Mouse (Mus musculus) midbrain, embryonic 13.5 days (tissue): ENCODE data around the gene Sct. TPM values are rescaled to one million over a fixed set of nuclear protein-coding genes. Genes with fewer than 3 reads are reported as not detected.
A peak's percentile ranks its signal among the peaks of the same experiment; 100 is the strongest.

Source experiments
- ATAC-seq: fragments of 200-750 bp; cut with Nextera tagmentation; 2 replicates; pipeline ENCODE4 v1.8.0; 2017; ENCODE audit warnings: mild to moderate bottlenecking, moderate TSS enrichment, moderate library complexity
- H3K27ac ChIP-seq: fragments of 300-500 bp; sonication (generic); 2 replicates; pipeline ENCODE4 v1.5.1; 2015; ENCODE audit warnings: inconsistent platforms, mild to moderate bottlenecking, moderate library complexity
- H3K27me3 ChIP-seq: fragments of 300-500 bp; sonication (generic); 2 replicates; pipeline ENCODE4 v1.6.1; 2015; ENCODE audit warnings: mild to moderate bottlenecking, inconsistent platforms
- H3K36me3 ChIP-seq: fragments of 300-500 bp; sonication (generic); 2 replicates; pipeline ENCODE4 v1.6.1; 2015; ENCODE audit warnings: mild to moderate bottlenecking, inconsistent platforms
- H3K4me1 ChIP-seq: fragments of 300-500 bp; sonication (generic); replicated peaks from 2 replicates; pipeline ENCODE4 v1.6.1; 2015; ENCODE audit warnings: inconsistent platforms
- H3K4me2 ChIP-seq: fragments of 300-500 bp; sonication (generic); replicated peaks from 2 replicates; pipeline ENCODE4 v1.6.1; 2015; ENCODE audit warnings: moderate library complexity, mild to moderate bottlenecking, inconsistent platforms
- H3K4me3 ChIP-seq: fragments of 300-500 bp; sonication (generic); replicated peaks from 2 replicates; pipeline ENCODE4 v1.5.1; 2015; ENCODE audit warnings: mild to moderate bottlenecking, inconsistent platforms
- H3K9ac ChIP-seq: fragments of 300-500 bp; sonication (generic); replicated peaks from 2 replicates; pipeline ENCODE4 v1.6.1; 2015; ENCODE audit warnings: mild to moderate bottlenecking, inconsistent platforms
- H3K9me3 ChIP-seq: fragments of 300-500 bp; sonication (generic); 2 replicates; pipeline ENCODE4 v1.6.1; 2016; ENCODE audit warnings: mild to moderate bottlenecking, inconsistent platforms
- WGBS: fragments of 180-500 bp; shearing (Covaris S2); methylation state at CpG from one replicate; pipeline ENCODE4 v1.1.7; 2015; 5-methylcytosine and 5-hydroxymethylcytosine counted together
- polyA plus RNA-seq: library from polyadenylated mRNA; unstranded; fragments of >200 nt; fragmentation: Nextera tagmentation; extraction: Ambion mirVana; gene quantifications from 2 replicates; pipeline ENCODE4 v1.2.1, GENCODE M21; 2015

The Sct gene
- polyA plus RNA-seq, 1 experiment from 2014 or later, result 1.0 TPM

GRCm38 (mm10) chr7:141277701-141278678 lies 943 bp downstream of the Sct start:
- Histone ChIP-seq H3K9ac (no peak overlapping the region), H3K4me1 (peaks cover 12% of the 10 kb centered on the region), H3K27ac (no peak overlapping the region), H3K4me2 (peak overlapping the region; percentile 88; the same call in 1 of the 2 replicates), H3K36me3 (no peaks in the 10 kb centered on the region), H3K9me3 (no peaks in the 10 kb centered on the region), H3K27me3 (peaks cover 19% of the 10 kb centered on the region; the same call in 1 of the 2 replicates), H3K4me3 (no peak overlapping the region; the same call in 1 of the 2 replicates)
- WGBS, result 83% methylated on average over 11 of the region's 11 CpGs
- ATAC-seq, result no peak

GRCm38 (mm10) chr7:141276546-141276945 lies 2.4 kb downstream of the Sct start, which contains the start of gene Cdhr5:
Gene Cdhr5, minus strand, starts transcription at chr7:141276786.
- peaks cover 19% of the 10 kb centered on the region; the same call in 1 of the 2 replicates for H3K27me3 ChIP-seq
- H3K9ac ChIP-seq, result no peak within 1 kb of the TSS
- H3K36me3 ChIP-seq, result no peaks in the 10 kb centered on the region
- 85% methylated on average over 11 of the region's 11 CpGs for WGBS
- no peak within 1 kb of the TSS for H3K27ac ChIP-seq
- H3K9me3 ChIP-seq, result no peaks in the 10 kb centered on the region
- no peak for ATAC-seq
- no peak within 1 kb of the TSS for H3K4me3 ChIP-seq
- H3K4me2 ChIP-seq, result no peak within 1 kb of the TSS
- H3K4me1 ChIP-seq, result peaks cover 12% of the 10 kb centered on the region

- Histone ChIP-seq H3K36me3 (no peaks in the 10 kb centered on the region), H3K4me3 (no peak overlapping the region), H3K4me1 (peaks cover 12% of the 10 kb centered on the region), H3K27ac (no peak overlapping the region), H3K9ac (no peak overlapping the region), H3K27me3 (peaks cover 16% of the 10 kb centered on the region; the same call in 1 of the 2 replicates), H3K9me3 (no peaks in the 10 kb centered on the region), H3K4me2 (no peak overlapping the region)
- no peak for ATAC-seq
- WGBS, result 88% methylated on average over 9 of the region's 9 CpGs
Measured at GRCm38 (mm10) chr7:141275356-141275755, 3.6 kb downstream of the Sct start.

- H3K9me3 ChIP-seq, result no peaks in the 10 kb centered on the region
- H3K27me3 ChIP-seq, result no peaks in the 10 kb centered on the region
- H3K9ac ChIP-seq, result no peak overlapping the region
- H3K4me1 ChIP-seq, result peaks cover 8% of the 10 kb centered on the region
- no peaks in the 10 kb centered on the region for H3K36me3 ChIP-seq
- 86% methylated on average over 3 of the region's 3 CpGs for WGBS
- H3K27ac ChIP-seq, result no peak overlapping the region
- no peak for ATAC-seq
- H3K4me3 ChIP-seq, result no peak overlapping the region
- H3K4me2 ChIP-seq, result no peak overlapping the region
Measured at GRCm38 (mm10) chr7:141270631-141271030, 8.3 kb downstream of the Sct start.

- Histone ChIP-seq H3K9ac (no peak overlapping the region), H3K9me3 (no peaks in the 10 kb centered on the region), H3K36me3 (peaks cover 5% of the 10 kb centered on the region), H3K4me2 (no peak overlapping the region), H3K27me3 (no peaks in the 10 kb centered on the region), H3K4me3 (no peak overlapping the region), H3K4me1 (peaks cover 14% of the 10 kb centered on the region), H3K27ac (no peak overlapping the region)
- WGBS, result 82% methylated on average over 14 of the region's 14 CpGs
- no peak for ATAC-seq
Measured at GRCm38 (mm10) chr7:141269273-141269545, 9.7 kb downstream of the Sct start.

- no peak overlapping the region for H3K4me3 ChIP-seq
- WGBS, result 80% methylated on average over 24 of the region's 24 CpGs
- peaks cover 11% of the 10 kb centered on the region for H3K36me3 ChIP-seq
- H3K9ac ChIP-seq, result no peak overlapping the region
- peaks cover 14% of the 10 kb centered on the region for H3K4me1 ChIP-seq
- no peaks in the 10 kb centered on the region for H3K9me3 ChIP-seq
- no peak for ATAC-seq
- H3K27ac ChIP-seq, result no peak overlapping the region
- H3K27me3 ChIP-seq, result no peaks in the 10 kb centered on the region
- no peak overlapping the region for H3K4me2 ChIP-seq
Measured at GRCm38 (mm10) chr7:141268466-141269272, 10.3 kb downstream of the Sct start.

GRCm38 (mm10) chr7:141265739-141266561 lies 13.0 kb downstream of the Sct start, which contains the start of gene Irf7:
Gene Irf7, minus strand, starts transcription at chr7:141266481.
- 0 out of 2 replicates have a peak within 1 kb of the TSS, but pooled peaks have one; percentile 15 for H3K9ac ChIP-seq
- H3K27ac ChIP-seq, result no peak within 1 kb of the TSS; the same call in 1 of the 2 replicates
- H3K4me2 ChIP-seq, result peak within 1 kb of the TSS; percentile 49
- H3K36me3 ChIP-seq, result peaks cover 38% of the 10 kb centered on the region
- H3K27me3 ChIP-seq, result no peaks in the 10 kb centered on the region
- H3K4me1 ChIP-seq, result peaks cover 14% of the 10 kb centered on the region
- H3K9me3 ChIP-seq, result no peaks in the 10 kb centered on the region
- peak; percentile 44 for ATAC-seq
- 17% methylated on average over 25 of the region's 25 CpGs for WGBS
- peak within 1 kb of the TSS; percentile 16 for H3K4me3 ChIP-seq

GRCm38 (mm10) chr7:141265411-141265738 lies 13.6 kb downstream of the Sct start:
- peaks cover 44% of the 10 kb centered on the region for H3K36me3 ChIP-seq
- ATAC-seq, result peak; percentile 18; the same call in 1 of the 2 replicates
- H3K9me3 ChIP-seq, result no peaks in the 10 kb centered on the region
- WGBS, result 33% methylated on average over 11 of the region's 11 CpGs
- H3K9ac ChIP-seq, result 0 out of 2 replicates have a peak overlapping the region, but pooled peaks have one; percentile 7
- no peak overlapping the region for H3K4me2 ChIP-seq
- no peak overlapping the region; the same call in 1 of the 2 replicates for H3K27ac ChIP-seq
- H3K4me3 ChIP-seq, result no peak overlapping the region
- peaks cover 14% of the 10 kb centered on the region for H3K4me1 ChIP-seq
- no peaks in the 10 kb centered on the region for H3K27me3 ChIP-seq

GRCm38 (mm10) chr7:141264761-141265410 lies 14.0 kb downstream of the Sct start:
- Histone ChIP-seq H3K4me2 (no peak overlapping the region), H3K27me3 (no peaks in the 10 kb centered on the region), H3K27ac (no peak overlapping the region; the same call in 1 of the 2 replicates), H3K4me3 (no peak overlapping the region), H3K36me3 (peaks cover 49% of the 10 kb centered on the region), H3K4me1 (peaks cover 14% of the 10 kb centered on the region), H3K9ac (0 out of 2 replicates have a peak overlapping the region, but pooled peaks have one; percentile 7), H3K9me3 (no peaks in the 10 kb centered on the region)
- WGBS, result 33% methylated on average over 12 of the region's 12 CpGs
- ATAC-seq, result peak; percentile 34; the same call in 1 of the 2 replicates

- H3K4me3 ChIP-seq, result no peak overlapping the region
- H3K27me3 ChIP-seq, result no peaks in the 10 kb centered on the region
- WGBS, result 81% methylated on average over 11 of the region's 11 CpGs
- peaks cover 56% of the 10 kb centered on the region for H3K36me3 ChIP-seq
- H3K4me2 ChIP-seq, result no peak overlapping the region
- no peaks in the 10 kb centered on the region for H3K9me3 ChIP-seq
- peaks cover 14% of the 10 kb centered on the region for H3K4me1 ChIP-seq
- no peak for ATAC-seq
- no peak overlapping the region for H3K27ac ChIP-seq
- no peak overlapping the region for H3K9ac ChIP-seq
Measured at GRCm38 (mm10) chr7:141264041-141264700, 14.8 kb downstream of the Sct start.
